Mouse (Mus musculus): ENCODE data around the gene Top1. TPM values are rescaled to one million over a fixed set of nuclear protein-coding genes. Genes with fewer than 3 reads are reported as not detected.

Gene Top1
- polyA plus RNA-seq, 1 experiment, result 21.2 TPM

DNA sequence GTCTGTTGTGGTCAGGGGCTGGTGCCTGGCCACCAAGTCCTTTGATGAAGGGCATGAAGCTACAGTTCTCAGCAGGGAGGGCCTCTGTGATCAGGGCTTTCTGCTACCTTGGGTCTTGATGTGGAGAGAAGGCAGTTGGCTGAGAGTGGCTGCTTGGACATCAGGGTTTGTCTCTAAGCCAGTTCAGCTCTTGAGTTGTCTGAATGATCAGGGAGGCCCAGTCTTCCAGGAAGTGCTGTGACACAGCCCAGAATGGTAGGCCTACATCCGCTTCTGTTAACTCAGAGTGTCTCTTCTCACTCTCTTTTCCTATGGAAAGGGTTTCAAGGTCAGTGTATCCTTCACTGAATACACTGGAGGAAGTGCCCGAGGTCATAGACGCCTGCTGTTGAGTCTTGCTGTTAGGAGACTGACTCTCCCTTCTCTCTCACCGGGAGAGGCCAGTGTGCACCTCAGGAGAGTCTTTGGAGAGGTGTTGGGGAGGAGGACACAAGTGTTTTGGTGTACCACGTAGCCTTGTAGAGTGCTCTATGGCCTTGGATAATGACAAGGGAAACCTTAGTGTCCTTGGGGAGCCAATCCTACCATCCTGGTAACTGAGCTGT is 90.1 kb downstream of the Top1 start:
- WGBS, result 86% methylated on average over 5 of the region's 5 CpGs
- no peak overlapping the region for H3K4me3 ChIP-seq (ENCODE audit: control insufficient read depth, insufficient read depth, low read length)
- no peak for DNase-seq
- peaks cover 58% of the 10 kb centered on the region for H3K4me1 ChIP-seq (replicated peaks; ENCODE audit: control insufficient read depth, insufficient read depth, low read length)
- H3K36me3 ChIP-seq (ENCODE audit: control insufficient read depth, insufficient read depth, low read length), result no peaks in the 10 kb centered on the region
- TF ChIP-seq POLR2A (IDR thresholded peaks at IDR 0.05; ENCODE audit: control insufficient read depth, extremely low read depth, insufficient read depth, low read length, poor library complexity) (no peak), CTCF (IDR thresholded peaks at IDR 0.05; ENCODE audit: borderline replicate concordance, control insufficient read depth, extremely low read depth, insufficient read depth, low read length, poor library complexity) (no peak)
- H3K27ac ChIP-seq (ENCODE audit: control insufficient read depth, insufficient read depth, low read length), result peak overlapping the region; percentile 94; the same call in 1 of the 2 replicates
- H3K27me3 ChIP-seq (ENCODE audit: control insufficient read depth, insufficient read depth, low read length), result no peaks in the 10 kb centered on the region

DNA sequence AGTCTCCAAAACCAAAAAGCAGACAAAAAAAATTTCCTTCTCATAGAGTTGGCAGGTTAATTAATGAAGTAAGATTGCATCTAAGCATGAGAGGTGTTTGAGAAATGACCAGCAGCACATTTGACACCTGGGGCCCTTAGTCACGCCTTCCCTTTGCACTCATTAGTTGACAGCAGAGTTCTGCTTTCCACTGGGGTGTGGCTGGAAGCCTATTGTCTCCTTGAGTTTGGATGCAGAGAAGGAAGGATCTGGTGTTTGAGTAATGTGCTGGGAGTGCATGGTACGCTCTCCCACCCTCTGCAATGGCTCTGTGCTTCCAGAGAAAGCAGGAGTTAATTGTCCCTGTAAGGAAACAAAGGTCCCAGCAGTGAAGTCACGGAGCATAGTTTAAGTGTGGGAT is 90.8 kb downstream of the Top1 start:
- no peak overlapping the region for H3K4me3 ChIP-seq (ENCODE audit: control insufficient read depth, insufficient read depth, low read length)
- DNase-seq, result no peak
- H3K27ac ChIP-seq (ENCODE audit: control insufficient read depth, insufficient read depth, low read length), result no peak overlapping the region
- H3K36me3 ChIP-seq (ENCODE audit: control insufficient read depth, insufficient read depth, low read length), result no peaks in the 10 kb centered on the region
- WGBS, result 93% methylated on average over 3 of the region's 3 CpGs
- H3K4me1 ChIP-seq (replicated peaks; ENCODE audit: control insufficient read depth, insufficient read depth, low read length), result peaks cover 63% of the 10 kb centered on the region
- H3K27me3 ChIP-seq (ENCODE audit: control insufficient read depth, insufficient read depth, low read length), result no peaks in the 10 kb centered on the region
- TF ChIP-seq CTCF (IDR thresholded peaks at IDR 0.05; ENCODE audit: borderline replicate concordance, control insufficient read depth, extremely low read depth, insufficient read depth, low read length, poor library complexity), result no peak
- no peak for TF ChIP-seq POLR2A (IDR thresholded peaks at IDR 0.05; ENCODE audit: control insufficient read depth, extremely low read depth, insufficient read depth, low read length, poor library complexity)

DNA sequence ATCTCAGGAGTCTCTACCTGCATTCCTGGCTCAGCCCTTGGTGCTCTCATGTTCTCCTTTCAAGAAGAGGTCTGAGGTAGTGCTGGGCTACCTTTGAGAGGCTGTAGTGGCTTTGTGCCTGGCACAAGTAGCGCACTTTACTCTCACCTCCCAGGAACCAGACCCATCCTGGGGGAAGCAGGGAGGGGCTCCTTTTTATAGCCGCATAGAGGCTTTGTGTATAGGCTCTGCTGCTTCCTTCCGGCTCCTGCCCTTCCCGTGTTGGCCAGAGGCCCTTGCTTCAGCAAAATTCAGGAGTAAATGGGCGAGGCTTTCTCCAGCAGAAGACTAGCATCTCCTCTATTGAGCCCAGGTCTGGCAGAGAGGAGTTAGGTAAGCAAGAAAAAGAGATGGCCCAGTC is 92.7 kb downstream of the Top1 start:
- Histone ChIP-seq H3K36me3 (ENCODE audit: control insufficient read depth, insufficient read depth, low read length) (no peaks in the 10 kb centered on the region), H3K27ac (ENCODE audit: control insufficient read depth, insufficient read depth, low read length) (no peak overlapping the region), H3K27me3 (ENCODE audit: control insufficient read depth, insufficient read depth, low read length) (no peaks in the 10 kb centered on the region), H3K4me3 (ENCODE audit: control insufficient read depth, insufficient read depth, low read length) (no peak overlapping the region), H3K4me1 (replicated peaks; ENCODE audit: control insufficient read depth, insufficient read depth, low read length) (peaks cover 69% of the 10 kb centered on the region)
- no peak for TF ChIP-seq CTCF (IDR thresholded peaks at IDR 0.05; ENCODE audit: borderline replicate concordance, control insufficient read depth, extremely low read depth, insufficient read depth, low read length, poor library complexity)
- TF ChIP-seq POLR2A (IDR thresholded peaks at IDR 0.05; ENCODE audit: control insufficient read depth, extremely low read depth, insufficient read depth, low read length, poor library complexity), result no peak
- no peak for DNase-seq
- 88% methylated on average over 5 of the region's 5 CpGs for WGBS

DNA sequence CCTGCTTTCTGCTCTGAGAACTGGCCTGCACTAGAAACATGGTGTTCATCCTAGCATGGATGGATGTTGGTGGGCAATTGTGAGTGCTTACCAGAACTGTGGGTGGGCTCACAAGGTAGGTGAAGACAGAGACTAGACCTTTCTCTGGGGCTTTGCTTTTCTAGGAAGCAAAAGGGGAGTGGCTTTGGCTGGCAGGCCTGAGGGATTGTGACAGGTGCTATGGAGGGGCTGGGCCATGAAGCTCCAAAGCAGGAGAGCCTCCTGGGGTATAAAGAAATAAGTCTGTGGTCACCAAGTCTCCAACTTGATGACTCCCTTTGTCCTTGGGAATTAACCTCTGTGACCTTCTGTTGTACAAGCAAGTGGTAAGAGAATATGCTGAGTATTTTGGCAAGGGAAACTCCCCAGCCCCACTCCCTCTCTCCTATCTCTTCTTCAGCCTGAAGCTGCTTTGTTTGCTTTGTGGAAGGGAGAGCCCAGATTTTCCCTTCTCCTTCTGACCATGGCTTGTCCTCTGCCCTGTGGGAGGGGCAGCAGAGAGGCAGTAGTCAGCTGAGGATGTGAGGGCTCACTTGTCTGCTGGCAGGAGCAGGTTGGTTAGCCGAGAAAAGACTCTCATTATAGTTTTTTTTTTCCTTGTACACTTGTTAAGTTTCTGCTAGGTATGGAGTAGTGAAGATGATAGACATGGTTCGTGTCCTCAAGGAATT is 94.1 kb downstream of the Top1 start:
- no peak overlapping the region for H3K27ac ChIP-seq (ENCODE audit: control insufficient read depth, insufficient read depth, low read length)
- no peaks in the 10 kb centered on the region for H3K27me3 ChIP-seq (ENCODE audit: control insufficient read depth, insufficient read depth, low read length)
- WGBS, result 54% methylated on average over 2 of the region's 2 CpGs
- DNase-seq, result no peak
- TF ChIP-seq POLR2A (IDR thresholded peaks at IDR 0.05; ENCODE audit: control insufficient read depth, extremely low read depth, insufficient read depth, low read length, poor library complexity) (no peak), CTCF (IDR thresholded peaks at IDR 0.05; ENCODE audit: borderline replicate concordance, control insufficient read depth, extremely low read depth, insufficient read depth, low read length, poor library complexity) (no peak)
- peaks cover 66% of the 10 kb centered on the region for H3K4me1 ChIP-seq (replicated peaks; ENCODE audit: control insufficient read depth, insufficient read depth, low read length)
- H3K4me3 ChIP-seq (ENCODE audit: control insufficient read depth, insufficient read depth, low read length), result no peak overlapping the region
- no peaks in the 10 kb centered on the region for H3K36me3 ChIP-seq (ENCODE audit: control insufficient read depth, insufficient read depth, low read length)

DNA sequence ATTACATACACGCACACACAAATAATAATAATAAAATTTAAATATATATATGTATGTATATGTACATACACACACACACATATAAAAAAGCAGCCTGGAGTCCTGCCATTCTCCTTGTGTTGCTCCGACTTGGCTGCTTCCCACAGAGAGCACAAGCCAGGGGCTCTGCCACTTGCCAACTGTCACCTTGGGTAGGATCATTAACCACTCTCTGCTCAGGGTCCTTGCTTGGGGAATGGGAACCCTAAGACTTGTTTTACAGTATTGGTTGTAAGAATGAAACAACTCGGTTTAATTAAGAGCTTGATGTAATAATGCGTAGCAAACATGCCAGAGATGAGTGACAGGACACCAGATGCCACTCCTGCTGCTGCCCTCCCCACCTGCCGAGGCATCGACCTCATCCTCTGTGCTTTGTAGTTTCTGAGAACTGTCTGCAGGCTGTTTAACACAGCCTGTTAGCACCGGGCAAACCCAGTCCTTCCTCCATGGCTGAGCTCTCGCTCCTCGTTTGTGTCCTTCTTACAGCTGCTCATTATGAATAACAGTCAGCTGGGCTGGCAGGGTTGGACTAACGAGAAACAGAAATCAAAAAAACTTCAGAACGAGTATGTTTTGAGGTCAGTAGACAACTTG is 95.0 kb downstream of the Top1 start:
- Histone ChIP-seq H3K27ac (ENCODE audit: control insufficient read depth, insufficient read depth, low read length) (peak overlapping the region; percentile 96), H3K4me1 (replicated peaks; ENCODE audit: control insufficient read depth, insufficient read depth, low read length) (peaks cover 63% of the 10 kb centered on the region), H3K36me3 (ENCODE audit: control insufficient read depth, insufficient read depth, low read length) (no peaks in the 10 kb centered on the region), H3K4me3 (ENCODE audit: control insufficient read depth, insufficient read depth, low read length) (no peak overlapping the region), H3K27me3 (ENCODE audit: control insufficient read depth, insufficient read depth, low read length) (no peaks in the 10 kb centered on the region)
- 20% methylated on average over 11 of the region's 11 CpGs for WGBS
- DNase-seq, result peak; percentile 60
- TF ChIP-seq CTCF (IDR thresholded peaks at IDR 0.05; ENCODE audit: borderline replicate concordance, control insufficient read depth, extremely low read depth, insufficient read depth, low read length, poor library complexity), result 0 out of 2 replicates have a peak, but pooled peaks have one; percentile 13
- no peak for TF ChIP-seq POLR2A (IDR thresholded peaks at IDR 0.05; ENCODE audit: control insufficient read depth, extremely low read depth, insufficient read depth, low read length, poor library complexity)

DNA sequence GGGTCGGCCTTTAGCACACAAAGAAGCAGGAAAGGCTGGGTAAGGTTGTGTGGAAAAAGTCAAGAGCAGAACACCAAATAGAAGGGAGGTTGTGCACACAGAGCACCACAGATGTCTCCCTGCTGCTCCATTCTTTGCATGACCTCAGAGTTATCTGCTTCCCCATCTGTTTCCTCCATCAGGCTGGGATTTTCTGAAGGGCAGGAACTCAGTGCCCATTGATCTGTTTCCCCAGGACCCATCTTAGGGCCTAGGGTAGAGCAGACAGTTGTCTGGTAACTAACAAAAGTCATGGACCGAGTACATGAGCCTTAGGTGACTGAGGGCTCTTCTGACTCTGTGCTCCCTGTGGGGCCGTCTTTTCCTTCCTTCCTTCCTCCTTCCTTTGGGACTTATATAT is 95.9 kb downstream of the Top1 start:
- Histone ChIP-seq H3K27me3 (ENCODE audit: control insufficient read depth, insufficient read depth, low read length) (no peaks in the 10 kb centered on the region), H3K4me1 (replicated peaks; ENCODE audit: control insufficient read depth, insufficient read depth, low read length) (peaks cover 65% of the 10 kb centered on the region), H3K27ac (ENCODE audit: control insufficient read depth, insufficient read depth, low read length) (peak overlapping the region; percentile 96), H3K36me3 (ENCODE audit: control insufficient read depth, insufficient read depth, low read length) (no peaks in the 10 kb centered on the region), H3K4me3 (ENCODE audit: control insufficient read depth, insufficient read depth, low read length) (no peak overlapping the region)
- TF ChIP-seq POLR2A (IDR thresholded peaks at IDR 0.05; ENCODE audit: control insufficient read depth, extremely low read depth, insufficient read depth, low read length, poor library complexity) (no peak), CTCF (IDR thresholded peaks at IDR 0.05; ENCODE audit: borderline replicate concordance, control insufficient read depth, extremely low read depth, insufficient read depth, low read length, poor library complexity) (no peak)
- 10% methylated on average over 3 of the region's 3 CpGs for WGBS
- DNase-seq, result no peak

Measured in thymus, adult 2 months (tissue).